Mouse (Mus musculus) G1E (cell line): ENCODE results near the gene Cfap99. TPM values are rescaled to one million over a fixed set of nuclear protein-coding genes. Genes with fewer than 3 reads are reported as not detected.
A peak's percentile ranks its signal among the peaks of the same experiment; 100 is the strongest.

Experiments
- ATAC-seq: 2 replicates; pipeline ENCODE4 v1.8.0; 2016; ENCODE audit warnings: mild to moderate bottlenecking; ENCODE audit not compliant: insufficient number of reproducible peaks, poor library complexity, low FRiP score, severe bottlenecking; ENCODE audit errors: extremely low read depth
- DNase-seq: peaks from one replicate; pipeline ENCODE4 v3.0.0; 2012; ENCODE audit warnings: low spot score
- H3K27me3 ChIP-seq: 2 replicates; pipeline ENCODE4 v1.6.1; 2012; ENCODE audit warnings: mild to moderate bottlenecking, low read length, inconsistent platforms; ENCODE audit not compliant: insufficient read depth
- H3K36me3 ChIP-seq: replicated peaks from 2 replicates; pipeline ENCODE3; 2012; ENCODE audit warnings: mild to moderate bottlenecking, inconsistent platforms
- H3K4me1 ChIP-seq: 2 replicates; pipeline ENCODE4 v1.6.1; 2012; ENCODE audit warnings: low read depth, low read length, inconsistent platforms, mixed read lengths; ENCODE audit not compliant: insufficient read depth
- H3K4me3 ChIP-seq: 2 replicates; pipeline ENCODE4 v1.5.1; 2012; ENCODE audit warnings: low read depth, mild to moderate bottlenecking, inconsistent platforms, low read length, moderate library complexity, mixed read lengths
- H3K9me3 ChIP-seq: replicated peaks from 2 replicates; pipeline ENCODE4 v1.6.1; 2012; ENCODE audit warnings: inconsistent platforms
- CTCF ChIP-seq: IDR thresholded peaks from 2 replicates; pipeline ENCODE4 v1.5.1; 2012; ENCODE audit warnings: low read depth, low read length, inconsistent platforms, mixed read lengths
- GATA1 ChIP-seq: IDR thresholded peaks from 2 replicates; pipeline ENCODE4 v1.6.1; 2012; ENCODE audit warnings: borderline replicate concordance, low read length, inconsistent platforms, mixed read lengths
- GATA2 ChIP-seq: IDR thresholded peaks from 2 replicates; pipeline ENCODE4 v1.6.1; 2012; ENCODE audit warnings: low read depth, low read length, inconsistent platforms, borderline replicate concordance
- POLR2AphosphoS5 ChIP-seq: IDR thresholded peaks from 2 replicates; pipeline ENCODE4 v1.6.1; 2012; ENCODE audit warnings: low read depth, low read length, inconsistent platforms; ENCODE audit not compliant: insufficient replicate concordance
- TAL1 ChIP-seq: conservative IDR thresholded peaks from 2 replicates; pipeline ENCODE4 v1.6.1; 2012; ENCODE audit warnings: low read depth, low read length, inconsistent platforms, mixed read lengths
- polyA plus RNA-seq: library from polyadenylated mRNA; stranded (reverse); fragments of >175 nt; gene quantifications from 2 replicates; pipeline ENCODE4 v1.2.3, GENCODE M21; 2012
- total RNA-seq, 2 experiments: library from RNA; stranded (forward) in 1 of 2; stranded (reverse) in 1 of 2; fragments of 200-1000 nt in 1 of 2; fragments of >200 nt in 1 of 2; fragmentation: Nextera tagmentation in 1 of 2; gene quantifications; 2 replicates each; pipeline ENCODE4 v1.2.3; 2014 to 2017

Gene Cfap99
- total and polyA plus RNA-seq, 3 experiments: not detected

DNA sequence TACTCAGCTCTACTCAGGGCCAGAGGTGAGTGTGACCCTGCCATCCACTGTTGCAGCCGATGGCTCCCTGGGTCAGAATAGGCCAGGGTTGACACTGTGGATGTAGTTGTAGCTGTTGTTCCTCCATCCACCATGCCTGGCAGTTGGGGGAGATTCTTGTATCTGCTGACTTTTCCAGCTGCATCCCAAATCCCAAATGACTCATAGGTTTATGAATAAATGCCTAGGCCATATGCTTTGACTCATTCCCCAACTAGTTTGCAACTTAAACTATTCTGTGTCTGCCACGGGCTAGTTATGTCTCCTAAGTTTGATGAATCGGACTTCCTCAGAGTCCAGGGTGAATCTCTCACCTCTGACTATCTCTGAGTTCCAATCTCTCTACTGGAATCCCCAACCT lies 71.9 kb downstream of the Cfap99 start:
- H3K4me1 ChIP-seq: no peaks in the 10 kb centered on the region
- no peak overlapping the region for H3K4me3 ChIP-seq
- no peak for TF ChIP-seq CTCF
- TF ChIP-seq POLR2AphosphoS5: no peak
- no peak for TF ChIP-seq TAL1
- no peak for TF ChIP-seq GATA1
- no peak for TF ChIP-seq GATA2
- peaks cover 95% of the 10 kb centered on the region for H3K36me3 ChIP-seq
- DNase-seq: no peak
- ATAC-seq: no peak
- no peaks in the 10 kb centered on the region for H3K27me3 ChIP-seq
- no peaks in the 10 kb centered on the region for H3K9me3 ChIP-seq

DNA sequence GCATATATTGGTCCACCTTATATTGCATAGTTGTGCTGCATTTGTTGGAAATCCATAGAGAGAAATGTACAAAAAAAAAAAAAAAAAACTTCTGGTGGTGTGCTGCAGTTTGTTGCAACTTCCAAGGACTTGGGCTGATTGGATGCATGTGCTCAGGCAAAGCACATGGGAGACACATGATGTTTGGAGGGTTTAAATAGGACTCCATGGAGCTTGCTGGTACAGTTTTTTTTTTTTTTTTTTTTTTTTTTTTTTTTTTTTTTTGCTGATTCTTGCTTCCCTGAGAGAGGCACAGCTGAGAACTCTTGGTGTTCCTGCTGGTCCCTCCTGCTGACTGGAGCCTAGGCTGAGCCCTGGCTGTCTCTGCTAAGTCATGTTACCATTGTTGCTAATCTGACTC lies 74.7 kb downstream of the Cfap99 start:
- H3K36me3 ChIP-seq: peaks cover 74% of the 10 kb centered on the region
- H3K4me1 ChIP-seq: no peaks in the 10 kb centered on the region
- no peaks in the 10 kb centered on the region for H3K27me3 ChIP-seq
- H3K9me3 ChIP-seq: no peaks in the 10 kb centered on the region
- DNase-seq (no peak), ATAC-seq (no peak)
- TF ChIP-seq POLR2AphosphoS5: no peak
- no peak for TF ChIP-seq GATA1
- TF ChIP-seq TAL1: no peak
- no peak for TF ChIP-seq CTCF
- no peak for TF ChIP-seq GATA2
- H3K4me3 ChIP-seq: no peak overlapping the region

GRCm38 (mm10) chr5:34368551-34369290 lies 80.3 kb downstream of the Cfap99 start:
- Histone ChIP-seq H3K36me3 (peaks cover 29% of the 10 kb centered on the region), H3K9me3 (no peaks in the 10 kb centered on the region), H3K27me3 (no peaks in the 10 kb centered on the region), H3K4me3 (peak overlapping the region; percentile 83), H3K4me1 (peaks cover 20% of the 10 kb centered on the region)
- DNase-seq (no peak), ATAC-seq (no peak)
- TF ChIP-seq CTCF (no peak), GATA1 (no peak), GATA2 (no peak), POLR2AphosphoS5 (no peak), TAL1 (no peak)

DNA sequence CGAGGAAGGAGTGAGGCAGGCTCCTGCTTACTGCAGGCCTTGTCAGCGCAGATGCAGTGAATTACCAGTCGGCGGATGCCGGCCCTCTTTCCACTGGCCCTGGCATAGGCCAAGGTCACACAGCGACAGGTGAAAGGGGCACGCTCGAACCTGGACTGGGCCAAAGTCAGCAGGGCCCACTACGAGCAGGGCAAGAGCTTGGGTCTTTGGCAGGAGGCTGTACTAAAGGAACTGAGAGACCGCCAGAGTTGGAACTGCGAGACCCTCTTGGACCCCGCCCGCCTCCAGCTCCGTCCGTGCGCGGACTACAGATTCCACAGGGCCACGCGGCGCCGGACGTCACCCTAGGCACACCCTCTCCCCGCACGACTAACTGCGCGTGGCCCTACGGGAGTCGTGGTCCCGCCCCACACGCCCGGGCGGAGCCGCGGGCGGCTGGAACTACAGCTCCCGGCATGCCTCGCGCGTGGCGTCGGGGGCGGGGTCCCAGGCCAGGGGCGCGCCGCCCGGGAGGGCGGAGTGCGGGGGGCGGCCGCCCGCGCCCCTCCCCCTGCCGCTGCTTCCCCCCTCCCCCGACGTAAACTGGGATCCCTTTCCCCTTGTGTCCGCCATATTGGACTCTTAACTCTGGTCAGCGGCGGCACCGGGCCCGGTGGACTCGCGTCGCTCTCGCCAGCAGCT lies 81.1 kb downstream of the Cfap99 start, which contains the start of gene Fam193a:
Gene Fam193a, plus strand, starts transcription at position 593 of the 681 bp plus-strand sequence.
- TF ChIP-seq CTCF (no peak), POLR2AphosphoS5 (no peak), TAL1 (no peak), GATA1 (no peak), GATA2 (no peak)
- ATAC-seq: peak; percentile 97
- Histone ChIP-seq H3K27me3 (no peaks in the 10 kb centered on the region), H3K36me3 (peaks cover 23% of the 10 kb centered on the region), H3K4me3 (peak within 1 kb of the TSS; percentile 83), H3K4me1 (peaks cover 20% of the 10 kb centered on the region), H3K9me3 (no peaks in the 10 kb centered on the region)
- peak; percentile 93 for DNase-seq

- H3K4me1 ChIP-seq: peaks cover 22% of the 10 kb centered on the region
- peaks cover 18% of the 10 kb centered on the region for H3K36me3 ChIP-seq
- H3K9me3 ChIP-seq: no peaks in the 10 kb centered on the region
- DNase-seq (peak; percentile 28), ATAC-seq (no peak)
- TF ChIP-seq GATA1 (no peak), POLR2AphosphoS5 (no peak), GATA2 (no peak), CTCF (no peak), TAL1 (no peak)
- H3K27me3 ChIP-seq: no peaks in the 10 kb centered on the region
- peak overlapping the region; percentile 83 for H3K4me3 ChIP-seq
Observed at GRCm38 (mm10) chr5:34370022-34370823, 81.8 kb downstream of the Cfap99 start.

DNA sequence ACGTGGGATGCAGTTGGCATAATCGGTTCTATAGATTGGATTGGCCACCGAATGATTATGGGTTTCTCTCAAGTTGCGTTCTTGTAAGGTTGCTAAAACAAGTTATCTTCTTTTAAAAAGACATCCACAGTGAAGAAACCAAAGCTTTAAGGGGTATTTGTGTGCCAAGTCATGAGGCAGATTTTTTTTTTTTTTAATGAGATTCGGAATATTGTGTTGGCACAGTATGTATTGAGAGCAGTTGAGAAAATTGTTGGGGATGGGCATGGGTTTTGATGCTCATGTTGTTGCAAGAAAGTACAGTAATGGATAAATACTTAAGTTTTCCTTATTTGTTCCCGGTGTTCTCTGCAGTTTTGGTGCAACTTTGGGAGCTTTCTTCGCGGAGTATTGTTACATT lies 82.4 kb downstream of the Cfap99 start:
- DNase-seq (no peak), ATAC-seq (no peak)
- peaks cover 15% of the 10 kb centered on the region for H3K36me3 ChIP-seq
- H3K4me3 ChIP-seq: peak overlapping the region; percentile 83
- no peaks in the 10 kb centered on the region for H3K9me3 ChIP-seq
- H3K4me1 ChIP-seq: peaks cover 22% of the 10 kb centered on the region
- TF ChIP-seq GATA1 (no peak), CTCF (no peak), TAL1 (no peak), POLR2AphosphoS5 (no peak), GATA2 (no peak)
- H3K27me3 ChIP-seq: no peaks in the 10 kb centered on the region
